Mouse (Mus musculus): ENCODE results near the gene Cds1.

- TF ChIP-seq POLR2A (IDR thresholded peaks at IDR 0.05; ENCODE audit: insufficient read depth, low read length) (no peak), CTCF (IDR thresholded peaks at IDR 0.05; ENCODE audit: low read depth, low read length) (no peak)
These were observed 19.9 kb downstream of the Cds1 start for GRCm38 (mm10) chr5:101784787-101785186.

Measured in ES-Bruce4 (cell line).